Mouse (Mus musculus): Measurements from ENCODE around the gene Tmem14c. TPM values are rescaled to one million over a fixed set of nuclear protein-coding genes. Genes with fewer than 3 reads are reported as not detected.

The Tmem14c gene
- total and polyA plus RNA-seq, 2 experiments, result 149 to 201 TPM

DNA sequence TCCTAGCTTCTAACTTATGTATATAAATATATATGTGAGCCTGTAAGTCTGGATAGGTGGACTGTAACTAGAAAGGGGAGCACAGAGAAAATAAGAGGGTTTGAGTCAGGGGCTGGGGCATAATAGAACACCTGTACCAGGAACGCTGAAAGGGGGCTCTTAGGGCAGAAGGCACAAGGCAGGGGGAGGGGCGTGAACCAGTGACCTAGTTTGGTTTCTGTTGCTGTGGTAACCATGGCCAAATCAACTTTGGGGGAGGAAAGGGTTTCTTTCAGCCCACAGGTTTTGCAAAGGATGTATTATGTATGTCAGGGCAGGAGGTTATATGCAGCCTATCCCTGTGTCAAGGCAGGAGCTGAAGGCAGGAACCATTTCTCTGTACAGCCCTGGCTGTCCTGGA, 44.3 kb upstream of the Tmem14c start:
- 64% methylated on average over 2 of the region's 2 CpGs for WGBS
- Histone ChIP-seq H3K9ac (ENCODE audit: low read depth, low read length) (no peak overlapping the region), H3K36me3 (ENCODE audit: control insufficient read depth, insufficient read depth, low read length) (no peaks in the 10 kb centered on the region), H3K27ac (replicated peaks; ENCODE audit: insufficient read depth, low read depth, low read length) (no peak overlapping the region), H3K79me2 (ENCODE audit: control insufficient read depth, insufficient read depth, low read length) (no peaks in the 10 kb centered on the region), H3K4me3 (ENCODE audit: insufficient read depth, low read depth, low read length) (no peak overlapping the region), H3K4me1 (ENCODE audit: control insufficient read depth, insufficient read depth, low read length) (peaks cover 3% of the 10 kb centered on the region), H3K27me3 (ENCODE audit: control insufficient read depth, insufficient read depth, low read length) (no peaks in the 10 kb centered on the region)
- TF ChIP-seq CTCF (IDR thresholded peaks at IDR 0.05; ENCODE audit: low read depth, low read length) (no peak), POLR2A (IDR thresholded peaks at IDR 0.05; ENCODE audit: extremely low read depth, insufficient read depth, low read length) (no peak)
- DNase-seq (ENCODE audit: extremely low read depth, low read depth, low spot score), result no peak

DNA sequence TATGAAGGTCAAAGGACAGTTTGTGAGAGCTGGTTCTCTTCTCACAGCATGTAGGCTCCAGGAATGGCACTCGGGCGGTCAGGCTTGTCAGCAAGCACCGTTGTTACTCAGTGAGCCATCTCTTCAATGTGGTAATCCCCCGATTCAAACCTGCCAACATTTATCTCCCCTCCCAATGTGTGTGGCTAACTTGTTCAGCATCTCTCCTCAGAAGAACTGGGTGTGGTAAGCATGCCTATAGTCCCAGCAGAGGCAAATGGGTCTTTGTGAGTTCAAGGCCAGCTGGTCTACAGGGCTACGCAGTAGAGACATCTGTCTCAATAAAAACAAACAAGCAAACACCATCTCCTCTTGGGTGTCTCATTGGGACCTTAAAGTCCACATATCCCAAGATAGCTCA, 43.1 kb upstream of the Tmem14c start:
- Histone ChIP-seq H3K27me3 (ENCODE audit: control insufficient read depth, insufficient read depth, low read length) (no peaks in the 10 kb centered on the region), H3K4me3 (ENCODE audit: insufficient read depth, low read depth, low read length) (no peak overlapping the region), H3K27ac (replicated peaks; ENCODE audit: insufficient read depth, low read depth, low read length) (no peak overlapping the region), H3K9ac (ENCODE audit: low read depth, low read length) (no peak overlapping the region), H3K36me3 (ENCODE audit: control insufficient read depth, insufficient read depth, low read length) (no peaks in the 10 kb centered on the region), H3K79me2 (ENCODE audit: control insufficient read depth, insufficient read depth, low read length) (no peaks in the 10 kb centered on the region), H3K4me1 (ENCODE audit: control insufficient read depth, insufficient read depth, low read length) (peaks cover 3% of the 10 kb centered on the region)
- DNase-seq (ENCODE audit: extremely low read depth, low read depth, low spot score), result no peak
- WGBS, result 96% methylated on average over 5 of the region's 5 CpGs
- TF ChIP-seq POLR2A (IDR thresholded peaks at IDR 0.05; ENCODE audit: extremely low read depth, insufficient read depth, low read length), result no peak
- no peak for TF ChIP-seq CTCF (IDR thresholded peaks at IDR 0.05; ENCODE audit: low read depth, low read length)

DNA sequence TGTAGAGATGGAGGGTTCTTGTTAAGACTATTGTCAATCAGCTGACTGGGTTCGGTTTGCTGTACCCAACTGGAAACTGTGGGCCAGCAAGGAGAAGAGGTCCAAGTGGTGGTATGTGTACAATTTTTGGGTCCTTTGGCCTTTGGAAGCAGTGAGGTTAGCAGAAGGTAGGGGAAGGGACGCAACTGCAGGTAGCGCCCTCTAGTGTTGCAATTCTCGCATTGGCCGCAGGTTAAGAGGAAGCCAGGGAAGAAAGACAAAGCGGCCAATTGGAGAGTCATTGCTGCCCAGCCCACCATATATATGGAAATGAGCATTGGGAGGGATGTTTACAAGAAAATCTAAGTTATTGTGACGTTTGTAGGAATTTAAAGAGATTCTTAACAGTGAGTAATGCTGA, 38.5 kb upstream of the Tmem14c start:
- Histone ChIP-seq H3K79me2 (ENCODE audit: control insufficient read depth, insufficient read depth, low read length) (no peaks in the 10 kb centered on the region), H3K4me3 (ENCODE audit: insufficient read depth, low read depth, low read length) (no peak overlapping the region), H3K36me3 (ENCODE audit: control insufficient read depth, insufficient read depth, low read length) (no peaks in the 10 kb centered on the region), H3K27ac (replicated peaks; ENCODE audit: insufficient read depth, low read depth, low read length) (no peak overlapping the region), H3K9ac (ENCODE audit: low read depth, low read length) (no peak overlapping the region), H3K27me3 (ENCODE audit: control insufficient read depth, insufficient read depth, low read length) (no peaks in the 10 kb centered on the region), H3K4me1 (ENCODE audit: control insufficient read depth, insufficient read depth, low read length) (0 out of 2 replicates have a peak, but pooled peaks cover 2% of the 10 kb centered on the region)
- peak; percentile 45 for DNase-seq (ENCODE audit: extremely low read depth, low read depth, low spot score)
- TF ChIP-seq POLR2A (IDR thresholded peaks at IDR 0.05; ENCODE audit: extremely low read depth, insufficient read depth, low read length), result no peak
- TF ChIP-seq CTCF (IDR thresholded peaks at IDR 0.05; ENCODE audit: low read depth, low read length), result peak; percentile 92
- WGBS, result 33% methylated on average over 7 of the region's 7 CpGs

DNA sequence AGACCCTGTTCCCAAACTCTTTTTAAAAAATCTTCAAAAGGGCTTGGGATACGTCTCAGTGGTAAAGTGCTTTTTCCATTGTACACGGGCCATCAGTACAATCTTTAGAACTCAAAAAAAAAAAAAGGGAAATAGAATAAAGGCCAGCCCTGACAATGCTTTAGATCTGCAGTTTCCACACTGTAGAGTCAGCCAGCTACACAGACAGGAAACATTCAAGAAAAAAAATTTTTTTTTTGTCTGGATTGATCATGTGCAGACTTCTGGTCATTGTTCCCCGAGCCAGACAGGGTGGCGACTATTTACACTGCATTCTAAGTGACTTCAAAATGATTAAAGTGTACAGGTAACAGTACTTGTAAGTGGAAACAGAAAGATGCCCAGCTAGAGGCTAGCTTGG, 37.4 kb upstream of the Tmem14c start:
- H3K27ac ChIP-seq (replicated peaks; ENCODE audit: insufficient read depth, low read depth, low read length), result no peak overlapping the region
- H3K4me1 ChIP-seq (ENCODE audit: control insufficient read depth, insufficient read depth, low read length), result 0 out of 2 replicates have a peak, but pooled peaks cover 2% of the 10 kb centered on the region
- 56% methylated on average over 4 of the region's 4 CpGs for whole genome bisulfite sequencing
- no peak overlapping the region for H3K4me3 ChIP-seq (ENCODE audit: insufficient read depth, low read depth, low read length)
- DNase-seq (ENCODE audit: extremely low read depth, low read depth, low spot score), result peak; percentile 33
- H3K79me2 ChIP-seq (ENCODE audit: control insufficient read depth, insufficient read depth, low read length), result no peaks in the 10 kb centered on the region
- no peaks in the 10 kb centered on the region for H3K36me3 ChIP-seq (ENCODE audit: control insufficient read depth, insufficient read depth, low read length)
- TF ChIP-seq CTCF (IDR thresholded peaks at IDR 0.05; ENCODE audit: low read depth, low read length) (no peak), POLR2A (IDR thresholded peaks at IDR 0.05; ENCODE audit: extremely low read depth, insufficient read depth, low read length) (no peak)
- no peak overlapping the region for H3K9ac ChIP-seq (ENCODE audit: low read depth, low read length)
- no peaks in the 10 kb centered on the region for H3K27me3 ChIP-seq (ENCODE audit: control insufficient read depth, insufficient read depth, low read length)

DNA sequence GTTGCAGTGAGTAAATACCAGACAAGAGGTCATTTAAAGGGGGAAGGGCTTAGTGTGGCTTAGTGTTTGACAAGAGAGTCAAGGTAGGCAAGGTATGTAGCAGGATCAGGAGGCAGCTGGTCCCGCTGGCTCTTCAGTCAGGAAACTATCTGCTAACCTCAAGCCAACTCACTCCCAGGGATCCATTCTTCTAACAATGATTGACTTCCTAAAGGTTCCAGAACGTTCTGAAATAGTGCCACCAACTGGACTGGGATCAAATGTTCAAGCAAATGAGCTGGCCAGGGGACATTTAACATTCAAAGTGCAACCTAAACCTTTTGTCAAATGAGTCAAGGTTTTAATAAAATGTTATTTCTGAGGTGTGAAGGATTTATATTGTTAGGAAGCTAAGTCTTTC, 36.8 kb upstream of the Tmem14c start:
- Histone ChIP-seq H3K4me1 (ENCODE audit: control insufficient read depth, insufficient read depth, low read length) (0 out of 2 replicates have a peak, but pooled peaks cover 2% of the 10 kb centered on the region), H3K79me2 (ENCODE audit: control insufficient read depth, insufficient read depth, low read length) (no peaks in the 10 kb centered on the region), H3K36me3 (ENCODE audit: control insufficient read depth, insufficient read depth, low read length) (no peaks in the 10 kb centered on the region), H3K4me3 (ENCODE audit: insufficient read depth, low read depth, low read length) (no peak overlapping the region), H3K27ac (replicated peaks; ENCODE audit: insufficient read depth, low read depth, low read length) (no peak overlapping the region), H3K9ac (ENCODE audit: low read depth, low read length) (no peak overlapping the region), H3K27me3 (ENCODE audit: control insufficient read depth, insufficient read depth, low read length) (no peaks in the 10 kb centered on the region)
- peak; percentile 83 for DNase-seq (ENCODE audit: extremely low read depth, low read depth, low spot score)
- WGBS, result 5% methylated on average over 2 of the region's 2 CpGs
- TF ChIP-seq CTCF (IDR thresholded peaks at IDR 0.05; ENCODE audit: low read depth, low read length) (0 out of 2 replicates have a peak, but pooled peaks have one; percentile 15), POLR2A (IDR thresholded peaks at IDR 0.05; ENCODE audit: extremely low read depth, insufficient read depth, low read length) (no peak)

DNA sequence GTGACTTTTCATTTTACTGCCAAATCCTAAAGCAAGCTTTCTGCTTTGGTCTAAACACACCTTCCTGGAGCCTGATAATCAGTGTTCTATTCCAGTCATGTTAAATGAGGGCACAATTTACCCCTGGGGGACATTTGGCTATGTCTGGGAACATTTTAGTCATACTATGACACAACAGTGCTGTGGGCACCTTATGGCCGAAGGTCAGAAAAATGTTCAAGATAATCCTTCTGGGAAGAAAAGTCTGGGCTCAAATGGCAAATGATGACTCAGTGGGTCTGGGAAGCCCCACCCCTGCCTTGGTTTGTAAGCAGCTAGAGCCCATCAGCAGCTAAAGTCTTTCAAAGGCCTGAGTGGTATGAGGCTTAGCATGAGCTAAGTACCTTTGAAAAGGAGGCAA, 33.3 kb upstream of the Tmem14c start:
- Histone ChIP-seq H3K4me1 (ENCODE audit: control insufficient read depth, insufficient read depth, low read length) (0 out of 2 replicates have a peak, but pooled peaks cover 2% of the 10 kb centered on the region), H3K27me3 (ENCODE audit: control insufficient read depth, insufficient read depth, low read length) (no peaks in the 10 kb centered on the region), H3K36me3 (ENCODE audit: control insufficient read depth, insufficient read depth, low read length) (no peaks in the 10 kb centered on the region), H3K27ac (replicated peaks; ENCODE audit: insufficient read depth, low read depth, low read length) (no peak overlapping the region), H3K9ac (ENCODE audit: low read depth, low read length) (no peak overlapping the region), H3K4me3 (ENCODE audit: insufficient read depth, low read depth, low read length) (no peak overlapping the region), H3K79me2 (ENCODE audit: control insufficient read depth, insufficient read depth, low read length) (no peaks in the 10 kb centered on the region)
- TF ChIP-seq POLR2A (IDR thresholded peaks at IDR 0.05; ENCODE audit: extremely low read depth, insufficient read depth, low read length) (no peak), CTCF (IDR thresholded peaks at IDR 0.05; ENCODE audit: low read depth, low read length) (no peak)
- no peak for DNase-seq (ENCODE audit: extremely low read depth, low read depth, low spot score)
- 94% methylated on average over 1 of the region's 1 CpGs for WGBS
